Mouse (Mus musculus) limb, embryonic 14.5 days (tissue): ENCODE measurements around the gene Olfr566. TPM values are rescaled to one million over a fixed set of nuclear protein-coding genes. Genes with fewer than 3 reads are reported as not detected.

Experiments used
- ATAC-seq: fragments of 200-750 bp; cut with Nextera tagmentation; 2 replicates; pipeline ENCODE4 v1.8.0; 2017; ENCODE audit warnings: low read depth, moderate number of reproducible peaks, moderate TSS enrichment; ENCODE audit not compliant: low FRiP score
- DNase-seq: peaks from one replicate; pipeline ENCODE4 v3.0.0-alpha.2; 2015; ENCODE audit warnings: low spot score
- H3K27ac ChIP-seq: fragments of 300-500 bp; sonication (generic); replicated peaks from 2 replicates; pipeline ENCODE4 v1.5.1; 2014; ENCODE audit warnings: low read depth, mild to moderate bottlenecking, low read length, moderate library complexity, mixed read lengths
- H3K27me3 ChIP-seq: fragments of 300-500 bp; sonication (generic); 2 replicates; pipeline ENCODE4 v1.6.1; 2014; ENCODE audit warnings: low read length, mixed read lengths; ENCODE audit not compliant: control insufficient read depth, insufficient read depth
- H3K36me3 ChIP-seq: fragments of 300-500 bp; sonication (generic); 2 replicates; pipeline ENCODE4 v1.6.1; 2014; ENCODE audit warnings: mild to moderate bottlenecking, low read length, moderate library complexity, mixed read lengths; ENCODE audit not compliant: control insufficient read depth, insufficient read depth
- H3K4me1 ChIP-seq: fragments of 300-500 bp; sonication (generic); 2 replicates; pipeline ENCODE4 v1.6.1; 2014; ENCODE audit warnings: antibody characterized with exemption, low read length, mixed read lengths; ENCODE audit not compliant: control insufficient read depth, insufficient read depth
- H3K4me2 ChIP-seq: fragments of 300-500 bp; sonication (generic); replicated peaks from 2 replicates; pipeline ENCODE4 v1.6.1; 2014; ENCODE audit warnings: low read depth, mild to moderate bottlenecking, low read length, moderate library complexity; ENCODE audit not compliant: severe bottlenecking
- H3K4me3 ChIP-seq: fragments of 300-500 bp; sonication (generic); replicated peaks from 2 replicates; pipeline ENCODE4 v1.5.1; 2014; ENCODE audit warnings: low read length
- H3K9ac ChIP-seq: fragments of 300-500 bp; sonication (generic); 2 replicates; pipeline ENCODE4 v1.6.1; 2014; ENCODE audit warnings: mild to moderate bottlenecking, low read depth, low read length, moderate library complexity; ENCODE audit not compliant: severe bottlenecking
- H3K9me3 ChIP-seq: fragments of 300-500 bp; sonication (generic); 2 replicates; pipeline ENCODE4 v1.6.1; 2016; ENCODE audit warnings: low read length; ENCODE audit not compliant: control insufficient read depth
- POLR2A ChIP-seq: fragments of 200-500 bp; IDR thresholded peaks from 2 replicates; pipeline ENCODE4 v1.8.0; 2012; ENCODE audit warnings: inconsistent platforms, mild to moderate bottlenecking, moderate library complexity, borderline replicate concordance; ENCODE audit not compliant: insufficient read depth, insufficient read length; ENCODE audit errors: extremely low read depth
- WGBS: fragments of 180-500 bp; shearing (Covaris S2); extraction: QIAGEN DNeasy Blood & Tissue Kit; methylation state at CpG from one replicate; pipeline ENCODE4 v1.1.7; 2014; 5-methylcytosine and 5-hydroxymethylcytosine counted together
- polyA plus RNA-seq, 2 experiments: library from polyadenylated mRNA; depleted of rRNA in 1 of 2; stranded (reverse) in 1 of 2; unstranded in 1 of 2; fragments of >200 nt; fragmentation: Nextera tagmentation in 1 of 2; extraction: Ambion mirVana in 1 of 2; gene quantifications; 2 replicates each; pipeline versions ENCODE4 v1.2.1 to v1.2.3; 2012 to 2014

Gene Olfr566
- polyA plus RNA-seq (2012; rRNA removed) (not detected in 2 replicates), polyA plus RNA-seq (2014; fragmentation: Nextera tagmentation; extraction: Ambion mirVana) (not detected in 2 replicates)

DNA sequence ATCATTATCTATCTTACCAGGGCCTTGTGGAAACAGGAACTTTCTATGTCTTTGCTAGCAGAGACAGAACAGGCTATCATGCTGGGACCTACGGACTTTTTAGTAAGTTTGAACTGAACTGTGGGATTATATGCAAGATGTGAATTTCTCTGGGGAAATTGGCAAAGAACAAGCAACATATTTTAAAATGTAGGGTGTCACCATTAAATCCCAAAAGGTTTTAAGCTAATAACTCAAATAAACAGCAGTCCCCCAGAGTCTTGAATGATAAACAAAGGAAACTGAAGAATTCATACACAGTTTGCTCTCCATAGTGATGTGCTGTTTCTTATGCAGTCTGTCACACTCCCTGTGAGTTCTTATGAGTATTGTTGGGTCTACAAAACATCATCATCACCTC lies at the start of gene Olfr566:
TSS of gene Olfr566 (minus strand) at position 101 of the 400 bp plus-strand sequence.
- Histone ChIP-seq H3K4me3 (no peak within 1 kb of the TSS), H3K4me1 (no peaks in the 10 kb centered on the region), H3K36me3 (no peaks in the 10 kb centered on the region), H3K9ac (no peak within 1 kb of the TSS), H3K27me3 (no peaks in the 10 kb centered on the region), H3K4me2 (no peak within 1 kb of the TSS), H3K27ac (no peak within 1 kb of the TSS), H3K9me3 (no peaks in the 10 kb centered on the region)
- WGBS = 86% methylated on average over 1 of the region's 1 CpGs
- ATAC-seq (no peak), DNase-seq (no peak)
- no peak for TF ChIP-seq POLR2A

DNA sequence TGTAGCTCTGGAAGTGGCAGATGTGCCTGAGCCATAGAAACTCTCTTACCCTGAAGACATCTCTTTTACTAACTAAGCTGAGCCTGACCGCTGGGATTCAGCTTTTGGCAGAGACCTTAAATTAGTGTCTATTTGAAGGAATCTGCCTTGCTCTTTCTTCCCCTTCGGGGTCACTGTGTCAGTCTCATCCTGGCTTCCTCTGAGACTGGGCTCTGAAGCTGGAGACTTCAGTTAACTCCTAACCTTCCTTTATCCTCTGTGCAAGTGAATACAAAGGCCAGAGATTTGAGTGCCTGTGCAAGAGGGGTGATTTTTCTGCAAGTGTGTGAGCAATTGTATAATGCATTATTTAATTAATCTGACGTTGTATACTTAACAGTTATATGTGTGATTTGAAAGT lies 32.2 kb upstream of the Olfr566 start, which contains the start of gene Olfr569:
TSS of gene Olfr569 (minus strand) at position 101 of the 400 bp plus-strand sequence.
- no peak for DNase-seq
- WGBS = 76% methylated on average over 3 of the region's 3 CpGs
- no peaks in the 10 kb centered on the region for H3K4me1 ChIP-seq
- no peaks in the 10 kb centered on the region for H3K36me3 ChIP-seq
- no peak within 1 kb of the TSS for H3K9ac ChIP-seq
- no peaks in the 10 kb centered on the region for H3K27me3 ChIP-seq
- TF ChIP-seq POLR2A = no peak
- no peak within 1 kb of the TSS for H3K4me3 ChIP-seq
- no peak within 1 kb of the TSS for H3K27ac ChIP-seq
- no peak within 1 kb of the TSS for H3K4me2 ChIP-seq
- ATAC-seq = no peak
- no peaks in the 10 kb centered on the region for H3K9me3 ChIP-seq

DNA sequence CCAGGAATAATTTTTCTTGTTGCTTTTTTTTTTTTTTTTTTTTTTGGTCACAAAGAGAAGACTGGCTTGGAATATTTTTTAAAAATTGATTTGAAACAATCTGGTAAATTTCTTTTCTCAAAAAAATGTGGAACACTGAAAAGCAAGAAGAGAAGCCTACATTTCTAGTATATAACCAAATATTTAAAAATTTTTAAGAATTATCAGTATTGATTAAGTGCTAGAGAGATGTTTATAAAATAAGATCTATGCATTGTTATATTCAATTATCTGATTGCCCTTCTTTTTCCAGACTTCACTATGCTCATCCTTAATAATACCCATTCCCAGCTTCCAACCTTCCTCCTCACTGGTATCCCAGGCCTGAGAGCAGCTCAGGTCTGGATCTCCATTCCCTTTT lies 18.3 kb upstream of the Olfr566 start, which contains the start of gene Olfr568:
TSS of gene Olfr568 (plus strand) at position 301 of the 400 bp plus-strand sequence.
- ATAC-seq = no peak
- TF ChIP-seq POLR2A = no peak
- no peak within 1 kb of the TSS for H3K9ac ChIP-seq
- no peak within 1 kb of the TSS for H3K27ac ChIP-seq
- H3K9me3 ChIP-seq = no peaks in the 10 kb centered on the region
- H3K36me3 ChIP-seq = no peaks in the 10 kb centered on the region
- no peak within 1 kb of the TSS for H3K4me3 ChIP-seq
- H3K4me1 ChIP-seq = no peaks in the 10 kb centered on the region
- no peak within 1 kb of the TSS for H3K4me2 ChIP-seq
- no peak for DNase-seq
- no peaks in the 10 kb centered on the region for H3K27me3 ChIP-seq

DNA sequence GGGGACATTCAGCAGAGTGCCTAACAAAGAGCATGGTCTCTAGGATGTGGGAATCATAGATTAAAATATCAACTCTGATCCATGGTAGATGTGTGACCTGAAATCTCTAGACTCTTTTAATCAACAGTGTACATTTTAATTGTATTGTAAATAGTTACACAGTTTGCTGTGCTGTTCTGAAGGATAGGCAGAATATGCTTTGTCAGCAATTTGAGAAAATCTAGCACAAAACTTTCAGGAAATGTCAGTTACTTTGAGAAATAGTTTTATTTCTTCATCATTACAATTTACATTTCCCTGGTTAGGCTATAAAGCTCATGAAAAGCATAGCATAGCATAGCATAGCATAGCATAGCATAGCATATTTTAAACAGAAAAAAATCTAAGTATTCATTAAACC lies 2.8 kb downstream of the Olfr566 start:
- no peak overlapping the region for H3K27ac ChIP-seq
- H3K4me1 ChIP-seq = no peaks in the 10 kb centered on the region
- no peaks in the 10 kb centered on the region for H3K27me3 ChIP-seq
- DNase-seq (no peak), ATAC-seq (no peak)
- no peak overlapping the region for H3K4me2 ChIP-seq
- no peak overlapping the region for H3K9ac ChIP-seq
- no peak overlapping the region for H3K4me3 ChIP-seq
- no peak for TF ChIP-seq POLR2A
- no peaks in the 10 kb centered on the region for H3K9me3 ChIP-seq
- H3K36me3 ChIP-seq = no peaks in the 10 kb centered on the region

Other genes starting within 250 kb of the Olfr566 start
- gene Olfr553, start 240.5 kb downstream of the Olfr566 start, polyA plus RNA-seq (2012; rRNA removed) = not detected in 2 replicates
- not detected in 2 replicates for gene Olfr553, start 240.5 kb downstream of the Olfr566 start, polyA plus RNA-seq (2014; fragmentation: Nextera tagmentation; extraction: Ambion mirVana)
- not detected in 2 replicates for gene Olfr554, start 220.3 kb downstream of the Olfr566 start, polyA plus RNA-seq (2012; rRNA removed)
- not detected in 2 replicates for gene Olfr554, start 220.3 kb downstream of the Olfr566 start, polyA plus RNA-seq (2014; fragmentation: Nextera tagmentation; extraction: Ambion mirVana)
- not detected in 2 replicates for gene Olfr555, start 199.9 kb downstream of the Olfr566 start, polyA plus RNA-seq (2012; rRNA removed)
- not detected in 2 replicates for gene Olfr555, start 199.9 kb downstream of the Olfr566 start, polyA plus RNA-seq (2014; fragmentation: Nextera tagmentation; extraction: Ambion mirVana)
- gene Olfr556, start 193.9 kb downstream of the Olfr566 start, polyA plus RNA-seq (2012; rRNA removed) = not detected in 2 replicates
- gene Olfr556, start 193.9 kb downstream of the Olfr566 start, polyA plus RNA-seq (2014; fragmentation: Nextera tagmentation; extraction: Ambion mirVana) = not detected in 2 replicates
- gene Trim68, start 171.4 kb downstream of the Olfr566 start, polyA plus RNA-seq (2012; rRNA removed) = 38.1 and 41.4 TPM in 2 replicates
- 13.4 and 15.3 TPM in 2 replicates for gene Trim68, start 171.4 kb downstream of the Olfr566 start, polyA plus RNA-seq (2014; fragmentation: Nextera tagmentation; extraction: Ambion mirVana)
- not detected in 2 replicates for gene Olfr557, start 162.9 kb downstream of the Olfr566 start, polyA plus RNA-seq (2012; rRNA removed)
- not detected in 2 replicates for gene Olfr557, start 162.9 kb downstream of the Olfr566 start, polyA plus RNA-seq (2014; fragmentation: Nextera tagmentation; extraction: Ambion mirVana)
- gene Olfr558, start 156.6 kb downstream of the Olfr566 start, polyA plus RNA-seq (2012; rRNA removed) = 0.87 and 0.99 TPM in 2 replicates
- 0.33 and 0.37 TPM in 2 replicates for gene Olfr558, start 156.6 kb downstream of the Olfr566 start, polyA plus RNA-seq (2014; fragmentation: Nextera tagmentation; extraction: Ambion mirVana)
- gene Olfr33, start 139.7 kb downstream of the Olfr566 start, polyA plus RNA-seq (2012; rRNA removed) = not detected in 2 replicates
- gene Olfr33, start 139.7 kb downstream of the Olfr566 start, polyA plus RNA-seq (2014; fragmentation: Nextera tagmentation; extraction: Ambion mirVana) = not detected in 2 replicates
- gene Olfr559, start 131.3 kb downstream of the Olfr566 start, polyA plus RNA-seq (2012; rRNA removed) = not detected in 2 replicates
- not detected in 2 replicates for gene Olfr559, start 131.3 kb downstream of the Olfr566 start, polyA plus RNA-seq (2014; fragmentation: Nextera tagmentation; extraction: Ambion mirVana)
- gene Olfr560, start 99.4 kb downstream of the Olfr566 start, polyA plus RNA-seq (2012; rRNA removed) = 0.04 and 0.05 TPM in 2 replicates
- gene Olfr560, start 99.4 kb downstream of the Olfr566 start, polyA plus RNA-seq (2014; fragmentation: Nextera tagmentation; extraction: Ambion mirVana) = not detected in 2 replicates
- gene Olfr78, start 99.3 kb downstream of the Olfr566 start, polyA plus RNA-seq (2012; rRNA removed) = 0.45 and 0.62 TPM in 2 replicates
- 0.07 and 0.18 TPM in 2 replicates for gene Olfr78, start 99.3 kb downstream of the Olfr566 start, polyA plus RNA-seq (2014; fragmentation: Nextera tagmentation; extraction: Ambion mirVana)
- not detected in 2 replicates for gene Olfr561, start 87.5 kb downstream of the Olfr566 start, polyA plus RNA-seq (2012; rRNA removed)
- gene Olfr561, start 87.5 kb downstream of the Olfr566 start, polyA plus RNA-seq (2014; fragmentation: Nextera tagmentation; extraction: Ambion mirVana) = not detected in 2 replicates
- gene Olfr564, start 55.3 kb downstream of the Olfr566 start, polyA plus RNA-seq (2012; rRNA removed) = not detected in 2 replicates
- gene Olfr564, start 55.3 kb downstream of the Olfr566 start, polyA plus RNA-seq (2014; fragmentation: Nextera tagmentation; extraction: Ambion mirVana) = not detected in 2 replicates
- gene Olfr568, start 18.4 kb upstream of the Olfr566 start, polyA plus RNA-seq (2012; rRNA removed) = not detected in 2 replicates
- gene Olfr568, start 18.4 kb upstream of the Olfr566 start, polyA plus RNA-seq (2014; fragmentation: Nextera tagmentation; extraction: Ambion mirVana) = not detected in 2 replicates
- gene Olfr569, start 32.1 kb upstream of the Olfr566 start, polyA plus RNA-seq (2012; rRNA removed) = not detected in 2 replicates
- not detected in 2 replicates for gene Olfr569, start 32.1 kb upstream of the Olfr566 start, polyA plus RNA-seq (2014; fragmentation: Nextera tagmentation; extraction: Ambion mirVana)
- not detected in 2 replicates for gene Olfr570, start 35.8 kb upstream of the Olfr566 start, polyA plus RNA-seq (2012; rRNA removed)
- gene Olfr570, start 35.8 kb upstream of the Olfr566 start, polyA plus RNA-seq (2014; fragmentation: Nextera tagmentation; extraction: Ambion mirVana) = not detected in 2 replicates
- not detected in 2 replicates for gene Olfr571, start 58.8 kb upstream of the Olfr566 start, polyA plus RNA-seq (2012; rRNA removed)
- not detected in 2 replicates for gene Olfr571, start 58.8 kb upstream of the Olfr566 start, polyA plus RNA-seq (2014; fragmentation: Nextera tagmentation; extraction: Ambion mirVana)
- gene Olfr572, start 65.6 kb upstream of the Olfr566 start, polyA plus RNA-seq (2012; rRNA removed) = not detected in 2 replicates
- not detected in 2 replicates for gene Olfr572, start 65.6 kb upstream of the Olfr566 start, polyA plus RNA-seq (2014; fragmentation: Nextera tagmentation; extraction: Ambion mirVana)
- not detected in 2 replicates for gene Olfr573-ps1, start 83.8 kb upstream of the Olfr566 start, polyA plus RNA-seq (2012; rRNA removed)
- not detected in 2 replicates for gene Olfr573-ps1, start 83.8 kb upstream of the Olfr566 start, polyA plus RNA-seq (2014; fragmentation: Nextera tagmentation; extraction: Ambion mirVana)
- not detected in 2 replicates for gene Olfr574, start 89.7 kb upstream of the Olfr566 start, polyA plus RNA-seq (2012; rRNA removed)
- gene Olfr574, start 89.7 kb upstream of the Olfr566 start, polyA plus RNA-seq (2014; fragmentation: Nextera tagmentation; extraction: Ambion mirVana) = not detected in 2 replicates
- gene Olfr575, start 100.0 kb upstream of the Olfr566 start, polyA plus RNA-seq (2012; rRNA removed) = not detected in 2 replicates
- gene Olfr575, start 100.0 kb upstream of the Olfr566 start, polyA plus RNA-seq (2014; fragmentation: Nextera tagmentation; extraction: Ambion mirVana) = not detected in 2 replicates
- gene Olfr576, start 103.9 kb upstream of the Olfr566 start, polyA plus RNA-seq (2012; rRNA removed) = not detected in 2 replicates
- gene Olfr576, start 103.9 kb upstream of the Olfr566 start, polyA plus RNA-seq (2014; fragmentation: Nextera tagmentation; extraction: Ambion mirVana) = not detected in 2 replicates
- gene Olfr577, start 117.2 kb upstream of the Olfr566 start, polyA plus RNA-seq (2012; rRNA removed) = not detected in 2 replicates
- not detected in 2 replicates for gene Olfr577, start 117.2 kb upstream of the Olfr566 start, polyA plus RNA-seq (2014; fragmentation: Nextera tagmentation; extraction: Ambion mirVana)
- gene Olfr578, start 130.6 kb upstream of the Olfr566 start, polyA plus RNA-seq (2012; rRNA removed) = not detected in 2 replicates
- not detected in 2 replicates for gene Olfr578, start 130.6 kb upstream of the Olfr566 start, polyA plus RNA-seq (2014; fragmentation: Nextera tagmentation; extraction: Ambion mirVana)
- not detected in 2 replicates for gene Olfr582, start 179.3 kb upstream of the Olfr566 start, polyA plus RNA-seq (2012; rRNA removed)
- not detected in 2 replicates for gene Olfr582, start 179.3 kb upstream of the Olfr566 start, polyA plus RNA-seq (2014; fragmentation: Nextera tagmentation; extraction: Ambion mirVana)
- gene Olfr583, start 192.5 kb upstream of the Olfr566 start, polyA plus RNA-seq (2012; rRNA removed) = not detected in 2 replicates
- not detected in 2 replicates for gene Olfr583, start 192.5 kb upstream of the Olfr566 start, polyA plus RNA-seq (2014; fragmentation: Nextera tagmentation; extraction: Ambion mirVana)
- not detected in 2 replicates for gene Olfr584, start 223.1 kb upstream of the Olfr566 start, polyA plus RNA-seq (2012; rRNA removed)
- not detected in 2 replicates for gene Olfr584, start 223.1 kb upstream of the Olfr566 start, polyA plus RNA-seq (2014; fragmentation: Nextera tagmentation; extraction: Ambion mirVana)
- not detected in 2 replicates for gene Olfr585, start 239.0 kb upstream of the Olfr566 start, polyA plus RNA-seq (2012; rRNA removed)
- not detected in 2 replicates for gene Olfr585, start 239.0 kb upstream of the Olfr566 start, polyA plus RNA-seq (2014; fragmentation: Nextera tagmentation; extraction: Ambion mirVana)